Mouse (Mus musculus) megakaryocyte, adult 5-6 weeks (primary cell): Measurements from ENCODE around the gene Tapt1. TPM values are rescaled to one million over a fixed set of nuclear protein-coding genes. Genes with fewer than 3 reads are reported as not detected.
A peak's percentile ranks its signal among the peaks of the same experiment; 100 is the strongest.
"Not testable (repeated sequence)": the region's sequence is repeated elsewhere in the genome, so short reads cannot be mapped to it uniquely, and the experiment has no call there.

Source experiments
- ATAC-seq: 2 replicates; pipeline ENCODE4 v1.8.0; 2016; ENCODE audit warnings: mild to moderate bottlenecking, inconsistent platforms; ENCODE audit not compliant: poor library complexity, severe bottlenecking
- total RNA-seq, 2 experiments: library from RNA; stranded (forward) in 1 of 2; stranded (reverse) in 1 of 2; fragments of 153-499, 151-499 nt in 1 of 2; fragments of 221-1000, 200-1000 nt in 1 of 2; gene quantifications; 2 replicates each; pipeline versions ENCODE4 v1.2.3 to v1.2.4; 2015 to 2017

The Tapt1 gene
- total RNA-seq, 2 experiments from 2014 or later = 30.1 to 44.2 TPM

GRCm38 (mm10) chr5:44146437-44147332 lies 79.7 kb downstream of the Tapt1 start:
- ATAC-seq = peak; percentile 51; the same call in 1 of the 2 replicates

GRCm38 (mm10) chr5:44143467-44144235 lies 82.8 kb downstream of the Tapt1 start:
- ATAC-seq = no peak

DNA sequence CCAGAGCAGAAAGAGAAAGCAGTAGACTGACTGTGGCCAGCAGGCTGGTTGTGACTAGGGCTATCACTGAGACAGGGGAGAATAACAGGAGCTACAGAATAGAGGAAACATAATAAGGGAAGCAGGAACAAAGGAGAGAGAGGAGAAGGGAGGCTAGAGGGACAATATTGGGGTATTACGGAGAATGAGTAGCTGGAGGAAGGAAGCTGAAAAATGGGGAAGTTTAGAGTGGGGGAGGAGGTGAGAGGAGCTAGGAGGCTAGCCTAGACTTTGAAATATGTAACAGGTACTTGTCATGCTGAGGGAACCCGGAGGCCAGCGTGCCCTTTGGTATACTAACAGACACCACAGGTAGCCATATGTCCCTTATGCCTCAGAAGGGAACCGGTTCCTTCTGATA lies 98.9 kb downstream of the Tapt1 start:
- ATAC-seq = peak; percentile 57

GRCm38 (mm10) chr5:44126574-44126973 lies 99.9 kb downstream of the Tapt1 start:
- ATAC-seq = not testable (repeated sequence)

Other genes starting within 250 kb of the Tapt1 start
- gene Fgfbp1, start 244.8 kb downstream of the Tapt1 start, total RNA-seq (2015) = not detected in 2 replicates
- gene Fgfbp1, start 244.8 kb downstream of the Tapt1 start, total RNA-seq (2017) = not detected in 2 replicates
- 9.5 and 11.1 TPM in 2 replicates for gene Prom1, start 124.6 kb downstream of the Tapt1 start, total RNA-seq (2015)
- gene Prom1, start 124.6 kb downstream of the Tapt1 start, total RNA-seq (2017) = 7.8 and 9.7 TPM in 2 replicates